ENCODE assay signal across 17 mouse cellular contexts in genomic region chr6:144393151-144393550, GRCm38 (mm10).
"Had no signal": no experiment of that assay in that cellular context is flagged by ENCODE, and none has a peak within 500 bp of the region (broad histone marks: within the 10 kb centered on the region; RNA-seq: fewer than 3 reads in every experiment).

No protein-coding gene starts in this region.

- H3K4me1 ChIP-seq: limb, embryonic 15.5 days had no signal

- H3K9ac ChIP-seq: limb, embryonic 12.5 days; limb, embryonic 15.5 days; liver, embryonic 14.5 days; liver, postnatal 0 days; lung, embryonic 14.5 days had no signal

- H3K27ac ChIP-seq: kidney, postnatal 0 days; layer of hippocampus, adult 2 months; limb, embryonic 12.5 days; limb, embryonic 15.5 days; liver, embryonic 14.5 days; macrophage had no signal

- DNase-seq: kidney, adult 2 months; kidney, postnatal 25 days; layer of hippocampus, adult 9-11 months; left cerebral cortex, postnatal 4 days; liver, postnatal 0 days; lung, embryonic 14.5 days; thymus, adult 18-20 months; thymus, postnatal 36 days had no signal

- H3K4me2 ChIP-seq: limb, embryonic 12.5 days; limb, embryonic 15.5 days; liver, embryonic 11.5 days; lung, embryonic 14.5 days; midbrain, embryonic 11.5 days had no signal

- H3K4me3 ChIP-seq: layer of hippocampus, adult 2 months; limb, embryonic 12.5 days; limb, embryonic 15.5 days had no signal

- ATAC-seq: liver, postnatal 0 days; lung, postnatal 0 days had no signal

- H3K27me3 ChIP-seq: limb, embryonic 12.5 days; limb, embryonic 15.5 days had no signal

- H3K36me3 ChIP-seq: limb, embryonic 12.5 days; limb, embryonic 15.5 days had no signal

- H3K9me3 ChIP-seq: limb, embryonic 12.5 days; limb, embryonic 15.5 days had no signal
